Mouse (Mus musculus) ovary, adult 18-20 months (tissue): ENCODE data around the gene Vcl.

Source experiments
- DNase-seq: peaks from one replicate; pipeline ENCODE4 v3.0.0; 2022; ENCODE audit warnings: low spot score, mixed read lengths

Vcl gene

DNA sequence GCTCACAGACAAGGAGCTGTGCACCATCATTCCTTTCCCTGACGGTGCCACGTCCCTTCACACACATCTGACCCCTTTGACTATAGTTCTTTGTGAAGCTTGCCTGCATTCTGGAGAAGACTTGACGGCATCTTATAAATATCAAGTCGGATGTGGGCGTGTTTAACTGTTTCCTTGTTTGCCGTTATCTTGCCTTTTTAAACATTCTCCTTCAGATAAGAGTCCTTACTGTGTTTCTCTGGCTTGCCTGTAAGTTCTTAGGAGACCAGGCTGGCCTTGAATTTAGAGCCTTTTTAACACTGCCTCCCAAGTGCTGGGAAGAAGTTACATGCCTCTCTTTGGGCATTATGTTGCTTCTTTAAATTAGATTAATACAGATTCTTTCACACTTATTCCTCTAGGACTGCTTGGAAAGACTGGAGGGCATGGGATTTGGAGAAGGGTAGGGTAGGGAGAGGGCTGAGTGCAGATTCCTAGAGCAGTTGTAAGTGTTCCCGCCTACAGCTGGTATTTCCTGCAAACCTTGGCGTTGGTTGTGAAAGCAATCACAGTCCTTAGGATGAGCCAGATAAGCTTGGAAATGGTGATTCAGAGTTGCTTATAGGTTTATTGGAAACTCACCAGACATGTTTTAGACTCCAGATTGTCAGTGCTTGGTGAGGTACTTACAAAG, 136.4 kb downstream of the Vcl start:
- no peak for DNase-seq

DNA sequence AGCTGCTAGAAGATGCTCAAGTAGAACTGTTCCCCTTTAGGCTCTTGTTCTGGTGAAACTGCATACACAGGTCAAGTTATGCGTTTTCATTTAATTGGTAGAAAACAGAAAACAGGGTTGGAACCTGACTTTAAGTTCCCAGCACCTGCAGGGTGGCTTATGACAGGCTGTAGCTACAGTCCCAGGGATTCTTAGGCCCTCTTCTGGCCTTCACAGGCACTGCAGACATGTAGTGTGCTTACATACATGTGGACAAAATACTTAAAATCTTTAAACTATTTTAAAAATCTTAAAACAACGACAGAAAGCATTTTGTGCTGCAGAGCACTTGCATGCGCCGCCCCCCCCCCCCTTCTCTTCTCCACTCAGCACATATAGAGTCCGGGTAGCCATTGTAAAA, 140.4 kb downstream of the Vcl start:
- DNase-seq = no peak

DNA sequence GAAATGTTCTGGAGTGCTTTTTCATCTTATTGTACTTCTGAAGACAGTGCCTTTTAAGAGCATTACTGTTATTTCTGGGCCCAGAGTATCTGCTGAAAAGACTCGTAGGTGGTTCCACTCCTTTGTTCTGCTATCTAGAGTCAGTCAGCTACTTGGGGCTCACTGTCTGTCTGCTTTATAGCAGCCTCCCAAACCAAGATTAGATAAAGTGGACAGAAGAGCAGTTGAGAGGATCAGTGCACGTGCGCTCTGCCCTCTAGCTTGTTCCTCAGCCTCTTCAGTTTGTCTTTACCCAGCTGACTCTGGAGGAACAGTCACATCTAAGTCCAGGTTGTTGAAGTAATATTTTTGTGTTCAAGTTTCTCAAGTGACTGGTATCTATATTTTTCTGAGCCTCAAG, 144.8 kb downstream of the Vcl start:
- no peak for DNase-seq

GRCm38 (mm10) chr14:21074398-21075320, 145.5 kb downstream of the Vcl start:
- peak; percentile 49 for DNase-seq

GRCm38 (mm10) chr14:21075751-21076500, 146.7 kb downstream of the Vcl start:
- DNase-seq = peak; percentile 89

DNA sequence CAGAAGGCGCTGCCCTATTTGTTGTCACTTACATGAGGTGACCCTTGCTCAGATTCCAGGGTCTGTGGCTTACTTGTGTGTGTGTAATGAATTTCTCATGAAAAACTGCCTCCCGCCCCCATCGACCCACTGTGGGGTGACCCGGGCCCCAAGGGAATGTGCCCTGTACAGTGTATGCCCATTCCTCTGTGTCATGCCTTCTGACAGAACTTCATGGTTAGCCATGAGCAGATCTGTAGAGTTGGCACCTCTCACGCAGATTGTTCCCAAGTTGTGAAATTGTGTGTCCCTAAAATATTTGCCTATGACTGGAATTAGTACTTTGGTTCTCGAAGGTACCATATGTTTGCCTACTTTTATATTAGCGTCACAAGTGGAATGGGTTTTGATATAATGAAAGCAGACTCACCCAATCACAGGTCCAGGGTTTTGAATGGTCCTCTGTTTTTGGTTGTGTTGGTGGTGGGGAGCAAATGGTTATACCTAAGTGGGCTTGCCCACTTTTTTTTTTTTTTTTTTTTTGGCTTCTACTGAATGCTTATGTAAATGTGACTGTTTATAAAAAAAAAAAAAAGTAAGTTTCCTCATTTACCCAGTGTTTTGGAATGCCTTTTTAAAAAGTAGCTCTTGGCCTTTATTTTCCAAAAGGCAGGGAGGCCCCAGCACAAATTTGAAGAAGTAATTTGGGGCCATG, 147.4 kb downstream of the Vcl start:
- no peak for DNase-seq

DNA sequence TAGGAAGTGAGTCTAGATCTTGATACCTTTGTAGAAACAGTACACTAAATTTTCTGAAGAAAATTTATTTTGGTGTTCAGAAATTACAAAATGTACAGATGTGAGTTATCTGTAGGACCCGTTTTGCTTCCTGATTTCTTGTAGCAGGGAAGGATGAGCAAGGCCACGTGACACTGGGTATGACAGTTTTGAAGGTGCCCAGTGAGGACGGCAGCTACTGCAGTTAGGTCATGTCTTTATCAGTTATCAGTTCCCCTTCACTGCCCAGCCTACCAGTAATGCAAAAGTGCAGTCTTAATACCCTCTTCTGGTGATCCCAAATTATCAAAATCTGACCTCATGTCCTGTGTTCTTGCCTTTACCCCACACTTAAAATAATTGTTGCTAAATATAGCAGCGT, 148.7 kb downstream of the Vcl start:
- DNase-seq = no peak

DNA sequence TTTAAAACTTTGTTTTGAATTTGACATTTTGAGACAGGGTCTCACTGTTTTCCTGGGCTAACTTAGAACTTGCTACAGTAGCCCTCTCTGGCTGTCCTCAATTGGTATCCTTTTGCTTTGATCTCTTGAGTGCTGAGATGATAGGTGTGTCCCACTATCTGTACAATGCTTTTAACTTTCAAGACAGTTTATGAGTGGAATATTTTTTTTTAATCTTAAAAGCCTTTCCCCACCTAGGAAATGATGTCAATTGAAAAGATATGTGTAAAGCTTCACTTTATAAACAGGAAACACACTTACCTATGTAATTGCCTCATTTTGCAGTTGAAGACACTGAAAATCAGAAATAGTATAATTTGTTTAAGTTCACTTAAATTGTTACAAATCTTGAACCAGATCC, 149.3 kb downstream of the Vcl start:
- no peak for DNase-seq

DNA sequence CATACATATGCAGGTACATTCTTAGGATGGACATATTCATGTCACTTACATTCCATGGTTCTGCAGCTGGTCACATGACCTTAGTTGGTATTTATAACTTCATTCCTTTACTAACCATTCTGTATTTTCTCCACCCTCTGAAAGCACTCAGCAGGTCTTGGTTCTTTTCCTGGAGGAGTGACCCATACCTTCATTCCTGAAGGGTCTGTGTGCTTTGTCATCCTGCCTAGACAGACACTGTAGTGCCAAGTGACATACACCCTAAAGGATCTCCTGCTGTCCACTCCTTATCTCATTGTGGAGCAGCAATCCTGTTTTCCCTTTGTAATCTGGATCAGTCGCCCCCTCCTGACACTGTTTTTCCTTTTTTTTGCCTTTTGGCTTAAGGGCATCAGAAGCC, 153.6 kb downstream of the Vcl start:
- DNase-seq = no peak
